Mouse (Mus musculus): ENCODE results near the gene Slc33a1. TPM values are rescaled to one million over a fixed set of nuclear protein-coding genes. Genes with fewer than 3 reads are reported as not detected.

Gene Slc33a1
- polyA plus RNA-seq, 1 experiment from 2014 or later, result 36.7 TPM

DNA sequence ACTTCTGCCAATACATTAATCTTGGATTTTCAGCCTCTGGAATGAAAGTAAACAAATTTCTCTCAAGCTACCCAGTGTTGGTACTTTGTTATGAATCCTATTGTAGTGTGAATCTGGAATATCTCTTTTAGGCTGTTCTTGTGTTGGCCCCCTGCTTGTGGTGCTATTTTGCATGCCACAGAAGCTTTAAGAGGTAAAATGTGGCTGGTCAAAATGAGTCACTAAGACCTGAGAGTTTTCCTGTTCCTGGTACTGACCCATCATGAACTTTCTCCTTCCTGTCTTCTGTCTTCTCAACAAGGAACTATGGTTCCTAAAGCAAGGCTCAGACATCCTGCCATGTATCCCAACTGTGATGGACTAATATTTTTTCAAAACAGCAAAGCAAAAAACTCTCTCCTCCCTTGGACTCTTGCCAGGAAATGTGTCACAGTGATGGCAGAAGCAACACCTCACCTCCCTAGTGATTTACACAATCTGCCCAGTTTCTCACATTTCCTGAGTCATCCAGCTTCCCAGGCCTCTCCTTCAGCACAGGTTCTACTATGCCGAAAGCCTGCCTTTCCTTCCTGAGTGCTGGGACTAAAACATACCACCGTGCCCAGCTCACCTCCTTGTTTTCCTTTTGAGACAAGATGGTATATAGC, 23.2 kb downstream of the Slc33a1 start:
- H3K4me2 ChIP-seq (replicated peaks; ENCODE audit: low read depth, low read length), result no peak overlapping the region

DNA sequence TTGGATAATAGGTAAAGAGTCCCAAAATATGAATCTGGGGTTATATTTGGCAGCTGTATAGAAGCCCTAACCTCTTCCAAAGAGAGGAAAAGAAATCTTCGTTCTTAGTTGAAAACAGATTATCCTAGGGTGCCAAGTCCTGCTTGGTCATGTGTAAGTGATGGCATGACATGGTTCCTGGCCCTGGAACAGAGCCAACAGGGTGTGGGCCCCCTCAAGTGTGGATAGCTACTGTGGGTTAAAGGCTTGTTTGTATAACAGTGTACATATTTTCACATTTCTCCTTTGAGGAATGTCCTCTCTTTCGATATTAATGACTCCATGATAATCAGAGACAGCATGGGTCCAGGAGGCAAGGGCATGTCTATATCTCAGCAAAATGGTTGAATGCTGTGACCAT, 25.6 kb downstream of the Slc33a1 start:
- Histone ChIP-seq H3K9ac (replicated peaks; ENCODE audit: low read length) (no peak overlapping the region), H3K27ac (ENCODE audit: low read length) (no peak overlapping the region), H3K36me3 (ENCODE audit: insufficient read depth, low read length) (peaks cover 11% of the 10 kb centered on the region; the same call in 1 of the 2 replicates), H3K4me2 (replicated peaks; ENCODE audit: low read depth, low read length) (no peak overlapping the region), H3K27me3 (ENCODE audit: insufficient read depth, low read length) (no peaks in the 10 kb centered on the region), H3K4me3 (ENCODE audit: low read length) (no peak overlapping the region), H3K9me3 (ENCODE audit: low read length) (no peaks in the 10 kb centered on the region), H3K4me1 (ENCODE audit: insufficient read depth, low read length) (no peaks in the 10 kb centered on the region)
- 89% methylated on average over 2 of the region's 2 CpGs for WGBS
- ATAC-seq (ENCODE audit: low FRiP score, low TSS enrichment), result no peak

More for the DNA sequence above, 23.2 kb downstream of the Slc33a1 start:
- H3K4me1 ChIP-seq (ENCODE audit: insufficient read depth, low read length), result no peaks in the 10 kb centered on the region
- H3K9ac ChIP-seq (replicated peaks; ENCODE audit: low read length), result no peak overlapping the region
- ATAC-seq (ENCODE audit: low FRiP score, low TSS enrichment), result no peak
- peaks cover 13% of the 10 kb centered on the region for H3K36me3 ChIP-seq (ENCODE audit: insufficient read depth, low read length)
- no peak overlapping the region for H3K4me3 ChIP-seq (ENCODE audit: low read length)
- 74% methylated on average over 2 of the region's 2 CpGs for WGBS
- no peaks in the 10 kb centered on the region for H3K9me3 ChIP-seq (ENCODE audit: low read length)
- no peak overlapping the region for H3K27ac ChIP-seq (ENCODE audit: low read length)
- H3K27me3 ChIP-seq (ENCODE audit: insufficient read depth, low read length), result no peaks in the 10 kb centered on the region

DNA sequence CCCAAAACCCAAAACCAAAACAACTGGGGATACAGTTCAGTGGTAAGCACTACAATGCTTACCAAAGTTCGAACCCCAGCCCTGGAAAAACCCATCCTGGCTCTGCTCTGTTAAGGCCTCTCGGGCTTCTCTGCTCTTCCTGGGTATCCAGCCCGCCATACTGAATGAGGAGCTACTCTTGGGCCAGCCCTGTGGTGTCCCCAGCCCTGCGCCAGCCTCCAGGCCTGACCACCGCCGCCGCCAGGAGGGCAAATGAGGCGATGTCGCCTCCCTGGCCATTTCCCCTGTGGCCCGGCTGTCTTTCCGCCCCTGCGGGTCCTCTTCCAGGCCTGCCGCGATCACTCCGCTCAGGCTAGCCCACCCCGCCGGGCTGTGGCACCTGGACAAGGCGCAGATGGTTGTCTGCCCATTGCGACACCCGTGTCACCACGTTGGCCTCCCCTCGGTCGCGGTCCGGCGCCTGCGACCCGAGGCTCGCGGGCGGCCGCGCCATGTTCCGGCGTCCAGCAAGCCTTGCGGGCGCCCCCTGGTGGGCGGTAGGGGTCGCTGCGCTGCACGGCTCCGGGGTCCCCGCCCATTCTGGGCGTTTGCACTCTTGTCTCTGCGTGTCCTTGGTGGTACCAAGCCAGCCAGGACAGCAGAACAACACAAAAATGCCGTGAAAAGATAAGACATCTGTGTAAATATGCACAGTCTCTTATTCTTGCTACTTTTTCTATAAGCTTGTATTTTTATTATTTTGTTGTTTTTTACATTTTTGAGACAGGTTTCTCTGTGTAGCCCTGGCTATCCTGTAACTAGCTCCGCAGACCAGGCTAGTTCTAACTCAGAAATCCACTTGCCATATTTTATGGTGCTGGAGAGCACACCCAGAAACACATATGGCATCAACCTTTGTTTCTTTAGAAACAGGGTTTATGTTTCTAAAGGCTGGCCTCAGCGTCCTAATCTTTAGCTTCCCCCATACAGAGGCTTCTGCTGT, 35.4 kb downstream of the Slc33a1 start, which contains the start of gene E130311K13Rik:
Gene E130311K13Rik (minus strand): TSS at position 595 of the 982 bp plus-strand sequence.
- H3K27ac ChIP-seq (ENCODE audit: low read length), result peak within 1 kb of the TSS; percentile 84
- no peaks in the 10 kb centered on the region for H3K4me1 ChIP-seq (ENCODE audit: insufficient read depth, low read length)
- peak within 1 kb of the TSS; percentile 68 for H3K4me2 ChIP-seq (replicated peaks; ENCODE audit: low read depth, low read length)
- H3K4me3 ChIP-seq (ENCODE audit: low read length), result peak within 1 kb of the TSS; percentile 70
- 4% methylated on average over 48 of the region's 48 CpGs for WGBS
- no peaks in the 10 kb centered on the region for H3K9me3 ChIP-seq (ENCODE audit: low read length)
- no peaks in the 10 kb centered on the region for H3K36me3 ChIP-seq (ENCODE audit: insufficient read depth, low read length)
- peak within 1 kb of the TSS; percentile 95 for H3K9ac ChIP-seq (replicated peaks; ENCODE audit: low read length)
- no peaks in the 10 kb centered on the region for H3K27me3 ChIP-seq (ENCODE audit: insufficient read depth, low read length)
- ATAC-seq (ENCODE audit: low FRiP score, low TSS enrichment), result peak; percentile 97

GRCm38 (mm10) chr3:63919634-63920033, 44.9 kb downstream of the Slc33a1 start:
- Histone ChIP-seq H3K27ac (ENCODE audit: low read length) (no peak overlapping the region), H3K4me3 (ENCODE audit: low read length) (no peak overlapping the region), H3K36me3 (ENCODE audit: insufficient read depth, low read length) (0 out of 2 replicates have a peak, but pooled peaks cover 6% of the 10 kb centered on the region), H3K9me3 (ENCODE audit: low read length) (no peaks in the 10 kb centered on the region), H3K9ac (replicated peaks; ENCODE audit: low read length) (no peak overlapping the region), H3K27me3 (ENCODE audit: insufficient read depth, low read length) (no peaks in the 10 kb centered on the region), H3K4me1 (ENCODE audit: insufficient read depth, low read length) (no peaks in the 10 kb centered on the region), H3K4me2 (replicated peaks; ENCODE audit: low read depth, low read length) (no peak overlapping the region)
- WGBS, result 72% methylated on average over 3 of the region's 3 CpGs
- ATAC-seq (ENCODE audit: low FRiP score, low TSS enrichment), result no peak

DNA sequence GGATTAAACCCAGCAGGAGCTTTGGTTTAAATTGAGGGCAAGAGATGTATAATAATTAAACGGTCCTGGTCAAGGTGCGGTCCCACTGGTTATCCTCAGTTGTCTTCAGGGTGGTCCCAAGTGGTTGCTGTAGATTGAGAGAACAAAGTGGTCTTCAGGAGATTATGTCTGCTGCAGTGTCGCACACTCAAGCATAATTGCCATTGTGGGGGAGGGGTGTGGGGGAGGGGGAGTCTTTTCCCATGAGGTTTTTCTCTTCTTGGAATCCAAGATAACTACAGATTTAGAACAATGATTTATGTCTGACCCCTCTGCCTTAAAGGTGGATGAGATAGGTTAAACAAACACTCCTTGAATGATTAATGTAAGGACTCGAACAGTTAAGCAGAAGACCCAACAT, 54.3 kb downstream of the Slc33a1 start:
- Histone ChIP-seq H3K36me3 (ENCODE audit: insufficient read depth, low read length) (peaks cover 5% of the 10 kb centered on the region; the same call in 1 of the 2 replicates), H3K9ac (replicated peaks; ENCODE audit: low read length) (no peak overlapping the region), H3K27ac (ENCODE audit: low read length) (no peak overlapping the region), H3K4me2 (replicated peaks; ENCODE audit: low read depth, low read length) (no peak overlapping the region), H3K27me3 (ENCODE audit: insufficient read depth, low read length) (no peaks in the 10 kb centered on the region), H3K4me3 (ENCODE audit: low read length) (no peak overlapping the region), H3K4me1 (ENCODE audit: insufficient read depth, low read length) (peaks cover 2% of the 10 kb centered on the region), H3K9me3 (ENCODE audit: low read length) (no peaks in the 10 kb centered on the region)
- no peak for ATAC-seq (ENCODE audit: low FRiP score, low TSS enrichment)
- 56% methylated on average over 4 of the region's 4 CpGs for WGBS

- Histone ChIP-seq H3K36me3 (ENCODE audit: insufficient read depth, low read length) (no peaks in the 10 kb centered on the region), H3K27me3 (ENCODE audit: insufficient read depth, low read length) (no peaks in the 10 kb centered on the region), H3K4me3 (ENCODE audit: low read length) (peak overlapping the region; percentile 42), H3K4me2 (replicated peaks; ENCODE audit: low read depth, low read length) (peak overlapping the region; percentile 66), H3K9ac (replicated peaks; ENCODE audit: low read length) (peak overlapping the region; percentile 62), H3K4me1 (ENCODE audit: insufficient read depth, low read length) (peaks cover 6% of the 10 kb centered on the region), H3K27ac (ENCODE audit: low read length) (no peak overlapping the region), H3K9me3 (ENCODE audit: low read length) (no peaks in the 10 kb centered on the region)
- peak; percentile 53; the same call in 1 of the 2 replicates for ATAC-seq (ENCODE audit: low FRiP score, low TSS enrichment)
- 4% methylated on average over 18 of the region's 18 CpGs for WGBS
These were observed 59.3 kb downstream of the Slc33a1 start for GRCm38 (mm10) chr3:63905241-63905640.

- peak overlapping the region; percentile 67 for H3K27ac ChIP-seq (ENCODE audit: low read length)
- 76% methylated on average over 2 of the region's 2 CpGs for WGBS
- ATAC-seq (ENCODE audit: low FRiP score, low TSS enrichment), result no peak
These were observed 60.4 kb downstream of the Slc33a1 start for GRCm38 (mm10) chr3:63904157-63904556.

GRCm38 (mm10) chr3:63900021-63900571, 64.5 kb downstream of the Slc33a1 start:
- Histone ChIP-seq H3K9me3 (ENCODE audit: low read length) (no peaks in the 10 kb centered on the region), H3K9ac (replicated peaks; ENCODE audit: low read length) (peak overlapping the region; percentile 32; the same call in 1 of the 2 replicates), H3K4me3 (ENCODE audit: low read length) (peak overlapping the region; percentile 78), H3K4me1 (ENCODE audit: insufficient read depth, low read length) (peaks cover 37% of the 10 kb centered on the region), H3K27me3 (ENCODE audit: insufficient read depth, low read length) (no peaks in the 10 kb centered on the region), H3K36me3 (ENCODE audit: insufficient read depth, low read length) (no peaks in the 10 kb centered on the region), H3K27ac (ENCODE audit: low read length) (peak overlapping the region; percentile 52; the same call in 1 of the 2 replicates), H3K4me2 (replicated peaks; ENCODE audit: low read depth, low read length) (peak overlapping the region; percentile 96)
- peak; percentile 25 for ATAC-seq (ENCODE audit: low FRiP score, low TSS enrichment)
- 3% methylated on average over 12 of the region's 12 CpGs for WGBS

More at GRCm38 (mm10) chr3:63904157-63904556, 60.4 kb downstream of the Slc33a1 start:
- peaks cover 12% of the 10 kb centered on the region for H3K4me1 ChIP-seq (ENCODE audit: insufficient read depth, low read length)
- no peak overlapping the region for H3K4me3 ChIP-seq (ENCODE audit: low read length)
- H3K9ac ChIP-seq (replicated peaks; ENCODE audit: low read length), result no peak overlapping the region
- H3K27me3 ChIP-seq (ENCODE audit: insufficient read depth, low read length), result no peaks in the 10 kb centered on the region
- H3K9me3 ChIP-seq (ENCODE audit: low read length), result no peaks in the 10 kb centered on the region
- H3K4me2 ChIP-seq (replicated peaks; ENCODE audit: low read depth, low read length), result no peak overlapping the region
- H3K36me3 ChIP-seq (ENCODE audit: insufficient read depth, low read length), result no peaks in the 10 kb centered on the region

DNA sequence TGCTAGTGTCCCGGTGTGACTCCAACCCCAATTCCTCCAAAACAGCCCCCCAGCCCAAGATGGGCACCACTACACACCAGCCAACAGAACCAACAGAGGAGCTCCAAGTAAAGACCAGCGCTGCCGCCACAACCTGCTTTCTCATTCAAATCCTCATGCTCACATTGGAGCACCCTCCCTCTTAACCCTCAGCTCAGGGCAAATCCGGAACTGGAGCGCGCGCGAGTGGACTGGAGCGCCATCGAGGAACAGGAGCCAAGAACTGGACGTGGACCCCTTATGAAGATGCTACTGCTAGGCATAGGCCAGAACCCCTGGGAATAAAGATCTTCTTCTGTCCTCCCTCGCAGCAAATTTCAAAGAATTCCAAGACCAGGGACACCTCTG, 65.3 kb downstream of the Slc33a1 start, which contains the start of gene Plch1:
Gene Plch1 (minus strand): TSS at position 164 of the 387 bp plus-strand sequence.
- peaks cover 42% of the 10 kb centered on the region for H3K4me1 ChIP-seq (ENCODE audit: insufficient read depth, low read length)
- H3K36me3 ChIP-seq (ENCODE audit: insufficient read depth, low read length), result no peaks in the 10 kb centered on the region
- H3K4me2 ChIP-seq (replicated peaks; ENCODE audit: low read depth, low read length), result peak within 1 kb of the TSS; percentile 96
- no peaks in the 10 kb centered on the region for H3K27me3 ChIP-seq (ENCODE audit: insufficient read depth, low read length)
- H3K27ac ChIP-seq (ENCODE audit: low read length), result peak within 1 kb of the TSS; percentile 93
- no peaks in the 10 kb centered on the region for H3K9me3 ChIP-seq (ENCODE audit: low read length)
- peak within 1 kb of the TSS; percentile 78 for H3K4me3 ChIP-seq (ENCODE audit: low read length)
- under 1% methylated on average over 12 of the region's 12 CpGs for WGBS
- peak; percentile 67 for ATAC-seq (ENCODE audit: low FRiP score, low TSS enrichment)
- peak within 1 kb of the TSS; percentile 82 for H3K9ac ChIP-seq (replicated peaks; ENCODE audit: low read length)
